Mouse (Mus musculus) intestine, postnatal 0 days (tissue): ENCODE data around the gene Grm4. TPM values are rescaled to one million over a fixed set of nuclear protein-coding genes. Genes with fewer than 3 reads are reported as not detected.

ENCODE experiments used
- ATAC-seq: fragments of 200-750 bp; cut with Nextera tagmentation; 2 replicates; pipeline ENCODE4 v1.8.0; 2017; ENCODE audit warnings: mild to moderate bottlenecking, moderate TSS enrichment, moderate library complexity
- H3K27ac ChIP-seq: fragments of 300-500 bp; sonication (generic); 2 replicates; pipeline ENCODE4 v1.5.1; 2014; ENCODE audit warnings: mild to moderate bottlenecking, low read depth, low read length, moderate library complexity
- H3K27me3 ChIP-seq: fragments of 300-500 bp; sonication (generic); replicated peaks from 2 replicates; pipeline ENCODE4 v1.6.1; 2014; ENCODE audit warnings: low read length, mixed read lengths; ENCODE audit not compliant: control insufficient read depth, insufficient read depth
- H3K36me3 ChIP-seq: fragments of 300-500 bp; sonication (generic); 2 replicates; pipeline ENCODE4 v1.6.1; 2014; ENCODE audit warnings: mild to moderate bottlenecking, moderate library complexity; ENCODE audit not compliant: control insufficient read depth, insufficient read depth
- H3K4me1 ChIP-seq: fragments of 300-500 bp; sonication (generic); replicated peaks from 2 replicates; pipeline ENCODE4 v1.6.1; 2014; ENCODE audit warnings: antibody characterized with exemption, low read length, mixed read lengths; ENCODE audit not compliant: control insufficient read depth, insufficient read depth
- H3K4me2 ChIP-seq: fragments of 300-500 bp; sonication (generic); replicated peaks from 2 replicates; pipeline ENCODE4 v1.6.1; 2014; ENCODE audit warnings: low read depth, mild to moderate bottlenecking, moderate library complexity
- H3K4me3 ChIP-seq: fragments of 300-500 bp; sonication (generic); 2 replicates; pipeline ENCODE4 v1.5.1; 2014; ENCODE audit warnings: low read depth, low read length
- H3K9ac ChIP-seq: fragments of 300-500 bp; sonication (generic); 2 replicates; pipeline ENCODE4 v1.6.1; 2014; ENCODE audit warnings: mild to moderate bottlenecking, low read depth, low read length
- H3K9me3 ChIP-seq: fragments of 300-500 bp; sonication (generic); 2 replicates; pipeline ENCODE4 v1.6.1; 2016; ENCODE audit warnings: mixed run types; ENCODE audit not compliant: control insufficient read depth
- CTCF ChIP-seq: sonication (generic); IDR thresholded peaks from 2 replicates; pipeline ENCODE4 v1.5.1; 2016; ENCODE audit warnings: low read depth, mild to moderate bottlenecking, control low read depth, antibody characterized with exemption, moderate library complexity
- WGBS: fragments of 180-500 bp; shearing (Covaris S2); extraction: QIAGEN DNeasy Blood & Tissue Kit; methylation state at CpG from one replicate; pipeline ENCODE4 v1.1.7; 2014; 5-methylcytosine and 5-hydroxymethylcytosine counted together
- polyA plus RNA-seq: library from polyadenylated mRNA; unstranded; fragments of >200 nt; fragmentation: Nextera tagmentation; extraction: Ambion mirVana; gene quantifications from 2 replicates; pipeline ENCODE4 v1.2.1, GENCODE M21; 2015

Grm4 gene
- polyA plus RNA-seq, 1 experiment from 2014 or later, result 0.47 TPM

DNA sequence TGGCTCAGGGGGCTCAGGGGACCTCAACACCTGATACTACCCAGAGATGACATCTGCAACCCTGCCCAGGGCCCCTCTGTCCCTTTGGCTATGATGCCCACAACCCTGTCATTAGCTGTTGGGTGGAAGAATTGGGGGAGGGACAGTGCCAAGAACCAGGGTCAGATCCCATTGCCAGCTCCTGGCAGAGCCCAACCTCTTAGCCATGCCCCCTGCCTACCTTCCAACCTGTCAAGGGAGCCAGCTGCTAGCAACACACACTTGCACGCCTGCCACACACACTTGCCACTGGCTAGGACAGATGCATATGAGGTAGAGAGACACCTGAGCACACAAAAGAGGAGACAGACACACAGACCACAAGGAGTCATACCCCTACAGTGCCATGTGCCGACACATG lies 96.2 kb downstream of the Grm4 start:
- H3K4me3 ChIP-seq, result no peak overlapping the region
- peaks cover 11% of the 10 kb centered on the region for H3K9me3 ChIP-seq
- H3K4me1 ChIP-seq, result no peaks in the 10 kb centered on the region
- WGBS, result 96% methylated on average over 2 of the region's 2 CpGs
- no peak overlapping the region for H3K4me2 ChIP-seq
- no peaks in the 10 kb centered on the region for H3K27me3 ChIP-seq
- no peak for TF ChIP-seq CTCF
- no peaks in the 10 kb centered on the region for H3K36me3 ChIP-seq
- ATAC-seq, result no peak
- no peak overlapping the region for H3K27ac ChIP-seq
- H3K9ac ChIP-seq, result no peak overlapping the region

DNA sequence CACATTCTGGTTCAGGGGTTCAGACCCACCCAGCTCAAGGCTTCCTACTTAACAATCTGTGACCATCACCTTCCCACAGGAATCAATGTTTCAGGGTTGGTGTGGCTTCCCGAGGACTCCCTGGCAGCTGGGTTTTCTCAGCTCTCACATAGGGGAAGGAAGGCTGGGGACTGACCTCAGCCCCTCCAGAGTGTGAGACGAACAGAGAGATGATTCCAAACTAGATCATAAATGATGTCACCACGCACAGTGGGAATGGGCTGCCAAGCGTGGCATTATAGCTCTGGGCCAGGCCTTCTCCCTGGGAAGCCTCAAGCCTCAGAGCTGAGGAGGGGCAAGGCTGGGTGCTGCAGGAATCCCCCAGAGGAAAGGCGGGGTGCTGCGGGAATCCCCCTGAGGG lies 96.8 kb downstream of the Grm4 start:
- no peak for TF ChIP-seq CTCF
- Histone ChIP-seq H3K4me3 (no peak overlapping the region), H3K9ac (no peak overlapping the region), H3K4me2 (no peak overlapping the region), H3K9me3 (peaks cover 11% of the 10 kb centered on the region), H3K36me3 (no peaks in the 10 kb centered on the region), H3K27ac (no peak overlapping the region), H3K4me1 (no peaks in the 10 kb centered on the region), H3K27me3 (no peaks in the 10 kb centered on the region)
- ATAC-seq, result no peak
- 67% methylated on average over 6 of the region's 6 CpGs for WGBS

GRCm38 (mm10) chr17:27422726-27423381 lies 98.3 kb downstream of the Grm4 start:
- no peak for TF ChIP-seq CTCF
- no peak overlapping the region for H3K4me2 ChIP-seq
- H3K9ac ChIP-seq, result no peak overlapping the region
- no peaks in the 10 kb centered on the region for H3K36me3 ChIP-seq
- ATAC-seq, result no peak
- H3K4me1 ChIP-seq, result no peaks in the 10 kb centered on the region
- H3K9me3 ChIP-seq, result no peaks in the 10 kb centered on the region
- H3K27ac ChIP-seq, result no peak overlapping the region
- no peak overlapping the region for H3K4me3 ChIP-seq
- H3K27me3 ChIP-seq, result no peaks in the 10 kb centered on the region
- 37% methylated on average over 10 of the region's 10 CpGs for WGBS

- Histone ChIP-seq H3K27me3 (no peaks in the 10 kb centered on the region), H3K36me3 (no peaks in the 10 kb centered on the region), H3K4me2 (no peak overlapping the region), H3K9ac (no peak overlapping the region), H3K4me1 (no peaks in the 10 kb centered on the region), H3K27ac (no peak overlapping the region), H3K9me3 (no peaks in the 10 kb centered on the region), H3K4me3 (no peak overlapping the region)
- no peak for TF ChIP-seq CTCF
- ATAC-seq, result no peak
- WGBS, result 23% methylated on average over 6 of the region's 6 CpGs
Observed at GRCm38 (mm10) chr17:27422371-27422725, 98.9 kb downstream of the Grm4 start.

DNA sequence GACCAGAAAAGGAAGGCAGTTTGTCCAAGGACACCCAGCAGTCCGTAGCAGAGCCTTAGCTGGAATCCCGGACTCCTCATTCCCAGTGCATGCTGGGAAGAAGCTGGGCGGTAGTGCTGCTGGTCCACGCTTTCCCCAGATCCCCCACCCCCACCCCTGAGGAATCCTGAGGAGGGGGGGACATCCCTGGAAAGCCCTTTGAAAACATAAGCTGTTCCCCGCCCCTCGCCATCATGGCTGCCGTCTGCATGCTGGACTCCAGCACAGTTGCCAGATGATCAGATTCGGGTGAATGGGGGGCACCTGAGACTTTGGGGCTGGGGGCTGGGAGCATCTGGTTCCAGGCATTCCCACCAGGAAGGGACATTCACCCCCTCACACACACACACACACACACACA lies 99.4 kb downstream of the Grm4 start:
- ATAC-seq, result 0 out of 2 replicates have a peak, but pooled peaks have one; percentile 26
- TF ChIP-seq CTCF, result no peak
- WGBS, result 58% methylated on average over 8 of the region's 8 CpGs
- Histone ChIP-seq H3K9ac (no peak overlapping the region), H3K4me2 (no peak overlapping the region), H3K27me3 (no peaks in the 10 kb centered on the region), H3K9me3 (no peaks in the 10 kb centered on the region), H3K4me1 (no peaks in the 10 kb centered on the region), H3K4me3 (no peak overlapping the region), H3K27ac (no peak overlapping the region), H3K36me3 (no peaks in the 10 kb centered on the region)

- H3K27ac ChIP-seq, result no peak overlapping the region
- no peaks in the 10 kb centered on the region for H3K36me3 ChIP-seq
- no peaks in the 10 kb centered on the region for H3K27me3 ChIP-seq
- H3K9ac ChIP-seq, result no peak overlapping the region
- 84% methylated on average over 5 of the region's 5 CpGs for WGBS
- H3K4me2 ChIP-seq, result no peak overlapping the region
- no peak for TF ChIP-seq CTCF
- no peaks in the 10 kb centered on the region for H3K9me3 ChIP-seq
- no peak overlapping the region for H3K4me3 ChIP-seq
- no peaks in the 10 kb centered on the region for H3K4me1 ChIP-seq
- ATAC-seq, result no peak
Observed at GRCm38 (mm10) chr17:27409006-27409405, 112.2 kb downstream of the Grm4 start.

DNA sequence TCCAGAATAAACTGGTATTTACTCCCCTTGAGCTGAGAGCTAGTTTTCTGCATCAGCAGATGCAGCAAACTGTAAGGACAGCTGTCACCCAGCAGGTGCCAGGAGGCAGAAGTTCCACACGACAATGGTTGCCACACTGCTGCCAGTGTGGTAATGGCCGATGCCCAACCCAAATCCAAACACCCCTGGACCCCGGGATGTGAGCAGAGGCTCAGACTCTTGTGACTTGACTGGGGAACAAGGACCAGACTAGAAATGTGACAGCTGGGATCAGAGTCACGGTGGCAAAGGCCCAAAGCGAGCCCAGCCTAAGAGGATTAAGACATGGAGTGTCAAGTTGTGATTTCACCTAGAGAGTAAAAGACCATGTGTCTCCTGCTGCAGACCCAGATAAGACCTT lies 112.7 kb downstream of the Grm4 start:
- no peaks in the 10 kb centered on the region for H3K27me3 ChIP-seq
- TF ChIP-seq CTCF, result no peak

More for the DNA sequence above, 112.7 kb downstream of the Grm4 start:
- no peak overlapping the region for H3K9ac ChIP-seq
- no peaks in the 10 kb centered on the region for H3K4me1 ChIP-seq
- no peak for ATAC-seq
- no peak overlapping the region for H3K4me2 ChIP-seq
- 68% methylated on average over 5 of the region's 5 CpGs for WGBS
- no peaks in the 10 kb centered on the region for H3K9me3 ChIP-seq
- no peaks in the 10 kb centered on the region for H3K36me3 ChIP-seq
- H3K27ac ChIP-seq, result no peak overlapping the region
- H3K4me3 ChIP-seq, result no peak overlapping the region
